Mouse (Mus musculus): Measurements from ENCODE around the gene Serac1.

DNA sequence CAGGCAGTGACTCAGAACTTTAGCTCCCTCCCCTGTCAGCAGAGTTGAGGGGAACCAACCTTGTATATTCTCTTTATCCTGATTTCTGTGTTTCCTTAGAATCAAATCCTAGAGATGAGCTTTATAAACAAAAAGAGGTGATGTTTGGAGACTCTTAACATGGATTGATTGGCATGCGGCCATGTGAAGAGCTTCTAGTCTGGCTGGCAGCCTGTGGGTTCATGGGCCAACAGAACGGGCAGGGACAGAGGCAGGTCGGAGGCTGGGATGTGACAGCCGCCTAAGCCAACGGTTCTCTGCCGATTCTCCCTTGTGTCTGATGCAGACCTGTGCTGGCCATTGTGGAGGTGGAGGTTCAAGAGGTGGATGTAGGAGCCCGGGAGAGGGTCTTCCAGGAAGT is 53.7 kb downstream of the Serac1 start:
- TF ChIP-seq CTCF (IDR thresholded peaks at IDR 0.05; ENCODE audit: low read depth, low read length) (no peak), TAL1 (conservative IDR thresholded peaks at IDR 0.05; ENCODE audit: low read depth, low read length) (no peak), POLR2AphosphoS5 (IDR thresholded peaks at IDR 0.05; ENCODE audit: insufficient replicate concordance, low read depth, low read length) (no peak)
